Mouse (Mus musculus): ENCODE data around the gene Tent2. TPM values are rescaled to one million over a fixed set of nuclear protein-coding genes. Genes with fewer than 3 reads are reported as not detected.
"Not testable (repeated sequence)": the region's sequence is repeated elsewhere in the genome, so short reads cannot be mapped to it uniquely, and the experiment has no call there.

Tent2 gene
- polyA plus RNA-seq, 1 experiment from 2014 or later = 59.7 TPM

DNA sequence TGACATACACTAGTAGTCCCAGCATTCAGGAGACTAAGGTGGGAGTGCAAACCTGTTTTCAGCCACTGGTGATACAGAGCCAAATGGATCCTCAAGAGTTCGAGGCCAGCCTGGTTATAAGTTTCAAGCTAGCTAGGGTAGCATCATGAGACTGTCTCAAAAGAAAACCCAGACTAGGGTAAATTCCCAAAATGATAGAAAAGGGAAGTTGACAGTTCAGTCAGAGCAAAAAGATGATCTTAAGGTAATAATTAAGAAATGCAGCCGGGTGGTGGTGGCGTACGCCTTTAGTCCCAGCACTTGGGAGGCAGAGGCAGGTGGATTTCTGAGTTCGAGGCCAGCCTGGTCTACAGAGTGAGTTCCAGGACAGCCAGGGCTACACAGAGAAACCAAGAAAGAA lies 4.4 kb downstream of the Tent2 start:
- H3K4me3 ChIP-seq; H3K27ac ChIP-seq; H3K27me3 ChIP-seq (ENCODE audit: poor library complexity, severe bottlenecking); DNase-seq (ENCODE audit: extremely low spot score, low spot score); H3K9me3 ChIP-seq: not testable (repeated sequence)
- Histone ChIP-seq H3K36me3 (replicated peaks) (peaks cover 44% of the 10 kb centered on the region), H3K4me1 (peaks cover 25% of the 10 kb centered on the region)
- WGBS = 96% methylated on average over 5 of the region's 5 CpGs

DNA sequence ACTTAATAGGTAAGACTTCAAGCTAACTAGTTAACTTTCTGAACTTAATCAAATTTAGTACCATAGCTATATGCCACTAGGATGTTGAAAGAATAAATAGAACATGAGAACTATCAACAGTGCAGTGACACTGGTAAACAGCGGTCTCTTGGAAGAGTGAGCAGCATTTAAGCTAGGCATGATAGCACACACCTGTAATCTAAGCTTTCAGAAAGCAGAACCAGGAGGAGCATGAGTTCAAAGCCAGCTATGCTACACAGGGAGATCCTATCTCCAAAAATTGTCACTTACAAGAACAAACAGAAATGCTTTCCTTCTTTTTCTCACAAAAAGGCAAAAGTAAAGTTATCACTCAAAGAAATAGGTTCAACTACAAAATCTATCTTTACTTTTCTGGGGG lies 11.8 kb downstream of the Tent2 start:
- DNase-seq (ENCODE audit: extremely low spot score, low spot score) = no peak
- H3K9me3 ChIP-seq = no peaks in the 10 kb centered on the region
- H3K27me3 ChIP-seq (ENCODE audit: poor library complexity, severe bottlenecking) = no peaks in the 10 kb centered on the region
- WGBS = 98% methylated on average over 1 of the region's 1 CpGs
- no peaks in the 10 kb centered on the region for H3K4me1 ChIP-seq
- H3K36me3 ChIP-seq (replicated peaks) = peaks cover 71% of the 10 kb centered on the region
- H3K27ac ChIP-seq = no peak overlapping the region
- H3K4me3 ChIP-seq = no peak overlapping the region

- Histone ChIP-seq H3K4me1 (no peaks in the 10 kb centered on the region), H3K27me3 (ENCODE audit: poor library complexity, severe bottlenecking) (no peaks in the 10 kb centered on the region), H3K4me3 (no peak overlapping the region), H3K9me3 (no peaks in the 10 kb centered on the region), H3K27ac (no peak overlapping the region), H3K36me3 (replicated peaks) (peaks cover 72% of the 10 kb centered on the region)
- 89% methylated on average over 2 of the region's 2 CpGs for WGBS
- DNase-seq (ENCODE audit: extremely low spot score, low spot score) = no peak
These were observed 12.7 kb downstream of the Tent2 start for GRCm38 (mm10) chr13:93179522-93179921.

DNA sequence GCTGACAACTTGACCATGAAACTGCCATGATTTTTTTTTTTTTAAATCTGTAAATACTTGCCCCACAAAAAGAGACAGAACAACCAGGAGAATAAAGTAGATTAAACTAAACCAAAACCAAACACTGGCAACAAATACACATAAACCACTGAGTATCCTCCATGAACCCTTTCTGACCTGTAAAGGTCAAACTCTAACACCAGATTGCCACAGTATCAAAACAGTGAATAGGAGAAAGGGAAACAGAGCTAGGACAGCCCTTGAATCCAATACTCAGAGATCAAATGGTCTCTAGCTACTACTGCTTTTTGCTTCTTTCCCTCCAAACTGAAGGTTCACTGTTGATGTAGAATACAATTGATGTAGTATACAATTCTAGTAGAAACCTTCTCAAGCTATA lies 14.6 kb downstream of the Tent2 start:
- Histone ChIP-seq H3K9me3 (no peaks in the 10 kb centered on the region), H3K27me3 (ENCODE audit: poor library complexity, severe bottlenecking) (no peaks in the 10 kb centered on the region), H3K4me1 (no peaks in the 10 kb centered on the region), H3K36me3 (replicated peaks) (peaks cover 72% of the 10 kb centered on the region), H3K27ac (no peak overlapping the region), H3K4me3 (no peak overlapping the region)
- DNase-seq (ENCODE audit: extremely low spot score, low spot score) = no peak

DNA sequence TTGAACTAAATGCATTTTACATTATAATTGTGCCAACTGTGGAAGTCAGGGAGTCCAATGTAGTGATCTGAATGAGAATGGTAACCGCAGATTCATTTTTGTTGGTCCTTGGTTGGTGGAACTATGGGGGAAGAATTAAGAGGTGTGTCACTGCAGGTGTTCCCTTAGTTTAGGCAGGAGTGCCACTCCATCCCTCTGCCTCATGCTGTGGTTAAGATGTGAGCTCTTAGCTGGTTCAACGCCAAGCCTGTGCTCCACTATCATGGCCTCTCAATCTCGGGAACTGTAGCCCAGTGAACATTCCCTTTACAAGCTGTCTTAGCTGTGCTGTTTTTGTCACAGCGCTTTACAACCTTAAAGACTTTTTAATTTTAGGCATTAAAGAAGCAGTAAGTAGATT lies 28.9 kb downstream of the Tent2 start:
- H3K27me3 ChIP-seq (ENCODE audit: poor library complexity, severe bottlenecking) = no peaks in the 10 kb centered on the region
- no peak overlapping the region for H3K4me3 ChIP-seq
- WGBS = 95% methylated on average over 4 of the region's 4 CpGs
- H3K9me3 ChIP-seq = no peaks in the 10 kb centered on the region
- no peak for DNase-seq (ENCODE audit: extremely low spot score, low spot score)
- no peaks in the 10 kb centered on the region for H3K4me1 ChIP-seq
- peaks cover 79% of the 10 kb centered on the region for H3K36me3 ChIP-seq (replicated peaks)
- H3K27ac ChIP-seq = no peak overlapping the region

- Histone ChIP-seq H3K27ac (no peak overlapping the region), H3K36me3 (replicated peaks) (peaks cover 78% of the 10 kb centered on the region), H3K4me1 (no peaks in the 10 kb centered on the region), H3K9me3 (no peaks in the 10 kb centered on the region), H3K27me3 (ENCODE audit: poor library complexity, severe bottlenecking) (no peaks in the 10 kb centered on the region), H3K4me3 (no peak overlapping the region)
- DNase-seq (ENCODE audit: extremely low spot score, low spot score) = no peak
These were observed 29.7 kb downstream of the Tent2 start for GRCm38 (mm10) chr13:93162456-93162855.

DNA sequence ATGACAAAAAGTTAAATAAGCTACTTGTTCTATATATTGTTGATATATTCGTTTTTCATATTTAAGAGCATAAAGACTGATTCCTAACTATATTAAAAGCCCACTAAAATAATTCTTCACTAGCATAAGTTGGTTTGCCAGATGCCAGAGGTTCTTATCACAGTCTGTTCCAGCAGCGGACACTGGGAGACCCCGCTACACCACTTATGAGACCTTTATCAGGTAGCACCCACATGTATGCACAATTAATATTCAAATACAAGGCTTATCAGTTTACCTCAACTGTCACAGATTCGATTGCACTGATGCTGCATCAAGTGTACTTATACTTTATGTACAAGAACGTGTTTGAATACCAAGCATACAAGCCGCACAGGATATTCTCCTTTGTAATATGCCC lies 33.9 kb downstream of the Tent2 start:
- peaks cover 64% of the 10 kb centered on the region for H3K36me3 ChIP-seq (replicated peaks)
- H3K4me1 ChIP-seq = no peaks in the 10 kb centered on the region
- H3K27ac ChIP-seq = no peak overlapping the region
- H3K27me3 ChIP-seq (ENCODE audit: poor library complexity, severe bottlenecking) = no peaks in the 10 kb centered on the region
- H3K4me3 ChIP-seq = no peak overlapping the region
- H3K9me3 ChIP-seq = no peaks in the 10 kb centered on the region
- no peak for DNase-seq (ENCODE audit: extremely low spot score, low spot score)
- WGBS = 95% methylated on average over 6 of the region's 6 CpGs

- H3K36me3 ChIP-seq (replicated peaks) = peaks cover 77% of the 10 kb centered on the region
These were observed 38.9 kb downstream of the Tent2 start for GRCm38 (mm10) chr13:93153280-93153679.

DNA sequence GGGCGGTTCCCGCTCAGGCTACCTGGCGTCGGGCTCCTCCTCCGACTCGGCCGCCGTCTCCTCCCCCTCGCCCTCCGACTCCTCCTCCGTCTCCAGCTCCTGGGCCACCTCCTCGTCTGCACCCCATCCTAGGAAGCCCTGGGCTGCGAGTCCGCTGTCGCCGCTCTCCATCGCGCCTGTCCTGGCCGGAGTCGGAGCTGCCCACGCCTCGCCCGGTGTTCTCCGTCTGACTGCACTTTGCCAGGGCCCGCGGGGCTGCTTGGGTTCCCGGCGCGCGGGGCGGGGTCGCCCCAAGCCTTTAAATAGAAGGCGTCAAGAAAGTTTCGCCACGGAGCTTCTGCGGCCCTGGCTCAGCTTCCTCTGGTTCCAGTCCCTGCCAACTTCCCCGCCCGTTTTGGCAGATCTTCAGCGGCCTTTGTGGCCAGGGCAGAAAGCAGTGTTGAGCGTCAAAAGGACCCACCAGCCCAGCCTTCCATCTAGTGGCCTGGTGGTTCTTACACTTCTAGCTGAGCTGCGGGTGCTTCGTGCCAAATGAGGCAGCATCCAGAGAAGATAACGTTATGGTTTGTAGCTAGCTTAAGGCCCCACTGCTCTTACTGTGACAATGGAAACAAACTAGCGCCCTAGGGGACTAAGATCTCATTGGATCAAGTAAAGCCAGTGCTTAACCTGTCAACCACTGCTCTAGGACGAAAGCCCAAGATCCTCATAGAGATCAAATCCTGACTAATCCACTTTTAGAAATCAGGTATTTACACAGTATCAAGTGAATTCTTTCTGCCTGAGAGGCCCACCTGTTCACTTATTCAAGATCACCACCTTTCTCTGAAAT lies 47.6 kb downstream of the Tent2 start, which contains the start of gene Cmya5:
Gene Cmya5 (minus strand): TSS at position 389 of the 832 bp plus-strand sequence.
- Histone ChIP-seq H3K4me3 (peak within 1 kb of the TSS; percentile 61), H3K9me3 (no peaks in the 10 kb centered on the region), H3K4me1 (peaks cover 21% of the 10 kb centered on the region), H3K36me3 (replicated peaks) (peaks cover 20% of the 10 kb centered on the region), H3K27me3 (ENCODE audit: poor library complexity, severe bottlenecking) (no peaks in the 10 kb centered on the region), H3K27ac (peak within 1 kb of the TSS; percentile 79)
- 1% methylated on average over 45 of the region's 45 CpGs for WGBS
- peak; percentile 62 for DNase-seq (ENCODE audit: extremely low spot score, low spot score)

More at GRCm38 (mm10) chr13:93153280-93153679, 38.9 kb downstream of the Tent2 start:
- no peak overlapping the region for H3K27ac ChIP-seq
- H3K4me1 ChIP-seq = no peaks in the 10 kb centered on the region
- no peaks in the 10 kb centered on the region for H3K27me3 ChIP-seq (ENCODE audit: poor library complexity, severe bottlenecking)
- no peak overlapping the region for H3K4me3 ChIP-seq
- 92% methylated on average over 1 of the region's 1 CpGs for whole genome bisulfite sequencing
- no peak for DNase-seq (ENCODE audit: extremely low spot score, low spot score)
- no peaks in the 10 kb centered on the region for H3K9me3 ChIP-seq

GRCm38 (mm10) chr13:93143819-93144283 lies 48.3 kb downstream of the Tent2 start:
- WGBS = 18% methylated on average over 11 of the region's 11 CpGs
- no peak for DNase-seq (ENCODE audit: extremely low spot score, low spot score)

GRCm38 (mm10) chr13:93141184-93141583 lies 51.0 kb downstream of the Tent2 start:
- no peaks in the 10 kb centered on the region for H3K27me3 ChIP-seq (ENCODE audit: poor library complexity, severe bottlenecking)
- H3K4me3 ChIP-seq = no peak overlapping the region
- no peaks in the 10 kb centered on the region for H3K36me3 ChIP-seq (replicated peaks)
- WGBS = 94% methylated on average over 6 of the region's 6 CpGs
- H3K4me1 ChIP-seq = peaks cover 21% of the 10 kb centered on the region
- H3K27ac ChIP-seq = no peak overlapping the region
- no peak for DNase-seq (ENCODE audit: extremely low spot score, low spot score)
- H3K9me3 ChIP-seq = no peaks in the 10 kb centered on the region

More at GRCm38 (mm10) chr13:93143819-93144283, 48.3 kb downstream of the Tent2 start:
- Histone ChIP-seq H3K4me3 (peak overlapping the region; percentile 61), H3K9me3 (no peaks in the 10 kb centered on the region), H3K27me3 (ENCODE audit: poor library complexity, severe bottlenecking) (no peaks in the 10 kb centered on the region), H3K4me1 (peaks cover 21% of the 10 kb centered on the region), H3K36me3 (replicated peaks) (peaks cover 13% of the 10 kb centered on the region), H3K27ac (peak overlapping the region; percentile 79)

- H3K27me3 ChIP-seq (ENCODE audit: poor library complexity, severe bottlenecking) = no peaks in the 10 kb centered on the region
These were observed 54.1 kb downstream of the Tent2 start for GRCm38 (mm10) chr13:93138059-93138458.

DNA sequence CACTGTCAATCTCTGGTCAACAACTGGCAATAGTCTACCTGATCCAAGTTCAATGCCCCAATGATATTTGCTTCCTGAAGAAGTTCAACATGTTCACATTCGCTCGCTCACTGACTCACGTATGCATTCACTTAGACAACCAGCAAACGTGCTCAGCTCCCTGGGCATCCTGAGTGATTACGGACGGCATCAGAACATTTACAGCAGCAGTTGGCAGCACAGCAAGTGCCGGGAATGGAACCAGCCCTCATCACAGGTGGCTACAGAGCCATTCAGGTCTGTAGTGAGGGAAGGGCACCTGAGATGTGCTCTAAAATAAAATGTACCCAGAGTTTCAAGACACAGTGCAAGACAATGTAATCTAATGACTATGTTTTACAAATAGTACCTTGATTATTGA lies 55.1 kb downstream of the Tent2 start:
- no peak overlapping the region for H3K27ac ChIP-seq
- no peaks in the 10 kb centered on the region for H3K9me3 ChIP-seq
- no peaks in the 10 kb centered on the region for H3K4me1 ChIP-seq
- no peaks in the 10 kb centered on the region for H3K36me3 ChIP-seq (replicated peaks)
- no peak overlapping the region for H3K4me3 ChIP-seq
- no peaks in the 10 kb centered on the region for H3K27me3 ChIP-seq (ENCODE audit: poor library complexity, severe bottlenecking)
- WGBS = 89% methylated on average over 7 of the region's 7 CpGs
- DNase-seq (ENCODE audit: extremely low spot score, low spot score) = no peak

More at GRCm38 (mm10) chr13:93138059-93138458, 54.1 kb downstream of the Tent2 start:
- H3K4me3 ChIP-seq = no peak overlapping the region
- no peak overlapping the region for H3K27ac ChIP-seq
- H3K4me1 ChIP-seq = no peaks in the 10 kb centered on the region
- WGBS = 71% methylated on average over 1 of the region's 1 CpGs
- no peaks in the 10 kb centered on the region for H3K36me3 ChIP-seq (replicated peaks)
- no peaks in the 10 kb centered on the region for H3K9me3 ChIP-seq
- no peak for DNase-seq (ENCODE audit: extremely low spot score, low spot score)

Data from forebrain, embryonic 10.5 days (tissue).